Comparison of ENCODE assay signal across 8 mouse cellular contexts in the genomic region with DNA sequence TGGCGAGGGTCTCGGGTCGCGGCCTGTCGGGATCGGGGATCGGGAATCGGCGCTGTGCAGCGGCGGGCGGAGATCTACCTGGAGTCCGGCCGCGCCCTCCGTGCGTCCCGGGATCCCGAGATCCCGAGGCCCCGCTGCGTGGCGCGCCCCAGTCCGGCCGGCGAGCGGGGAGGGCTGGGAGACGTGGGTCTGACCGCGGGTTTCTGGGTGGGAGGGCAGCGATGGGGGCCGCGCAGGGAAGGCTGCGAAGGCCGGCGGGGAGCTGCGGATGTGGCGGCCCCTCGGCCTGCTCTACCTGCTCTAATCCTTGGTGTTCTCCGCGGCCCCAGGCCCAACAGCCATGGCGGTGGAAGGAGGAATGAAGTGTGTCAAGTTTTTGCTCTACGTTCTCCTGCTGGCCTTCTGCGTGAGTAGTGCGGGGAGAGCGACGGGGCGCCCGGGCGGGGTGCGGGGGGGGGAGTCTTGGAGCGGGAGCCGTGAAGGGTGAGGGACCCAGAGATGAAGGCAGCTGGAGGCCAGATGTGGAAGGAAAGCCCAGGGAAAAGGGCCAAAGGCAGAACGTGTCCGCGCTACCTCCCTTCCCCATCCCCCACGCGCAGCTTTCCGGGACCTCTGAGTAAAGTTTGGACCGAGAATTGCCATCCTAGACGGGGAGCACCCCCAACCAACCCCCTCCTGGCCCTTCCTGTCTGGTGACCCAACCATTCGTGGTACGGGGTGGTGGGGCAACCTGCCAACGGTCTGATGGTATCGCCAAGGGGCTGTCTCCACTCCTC. TPM values are rescaled to one million over a fixed set of nuclear protein-coding genes. Genes with fewer than 3 reads are reported as not detected.
A peak's percentile ranks its signal among the peaks of the same experiment; 100 is the strongest.
DNase-seq lines count a peak whose midpoint lies in the region; ATAC-seq lines count a peak whose summit lies in the region.

No protein-coding gene starts in this region.

- peaks cover 42% of the 10 kb centered on the region for H3K36me3 ChIP-seq in heart, embryonic 10.5 days
- peaks cover 36% of the 10 kb centered on the region for H3K36me3 ChIP-seq in kidney, embryonic 15.5 days
- peaks cover 10% of the 10 kb centered on the region for H3K36me3 ChIP-seq in lung, embryonic 16.5 days (ENCODE audit: control insufficient read depth, insufficient read depth, low read length)

- WGBS in heart, embryonic 10.5 days: 1% methylated on average over 65 of the region's 66 CpGs
- under 1% methylated on average over 58 of the region's 66 CpGs for WGBS in kidney, embryonic 15.5 days
- WGBS in lung, embryonic 16.5 days: 2% methylated on average over 49 of the region's 66 CpGs

- peak overlapping the region; percentile 90 for H3K4me3 ChIP-seq in heart, embryonic 10.5 days
- H3K4me3 ChIP-seq in kidney, embryonic 15.5 days (replicated peaks): peak overlapping the region; percentile 91
- H3K4me3 ChIP-seq in lung, embryonic 16.5 days (ENCODE audit: low read length): peak overlapping the region; percentile 91

- peak overlapping the region; percentile 93 for H3K9ac ChIP-seq in kidney, embryonic 15.5 days
- peak overlapping the region; percentile 95 for H3K9ac ChIP-seq in lung, embryonic 16.5 days (ENCODE audit: low read length)

- H3K9me3 ChIP-seq in heart, embryonic 10.5 days: no peaks in the 10 kb centered on the region
- no peaks in the 10 kb centered on the region for H3K9me3 ChIP-seq in kidney, embryonic 15.5 days (replicated peaks)
- no peaks in the 10 kb centered on the region for H3K9me3 ChIP-seq in lung, embryonic 16.5 days (ENCODE audit: control insufficient read depth, low read length)

- peaks cover 30% of the 10 kb centered on the region for H3K4me1 ChIP-seq in heart, embryonic 10.5 days
- peaks cover 36% of the 10 kb centered on the region for H3K4me1 ChIP-seq in kidney, embryonic 15.5 days
- peaks cover 17% of the 10 kb centered on the region; the same call in 1 of the 2 replicates for H3K4me1 ChIP-seq in lung, embryonic 16.5 days (replicated peaks; ENCODE audit: control insufficient read depth, insufficient read depth, low read length)

- peak; percentile 17 for ATAC-seq in common myeloid progenitor, adult 5-6 weeks (replicated peaks; ENCODE audit: low read depth, poor library complexity, severe bottlenecking)
- ATAC-seq in kidney, embryonic 15.5 days (replicated peaks; ENCODE audit: low FRiP score): peak; percentile 34
- ATAC-seq in lung, embryonic 16.5 days (ENCODE audit: low read depth): peak; percentile 49

- H3K27me3 ChIP-seq in heart, embryonic 10.5 days (ENCODE audit: insufficient read depth, poor library complexity, severe bottlenecking): 0 out of 2 replicates have a peak, but pooled peaks cover 5% of the 10 kb centered on the region
- no peaks in the 10 kb centered on the region for H3K27me3 ChIP-seq in kidney, embryonic 15.5 days
- H3K27me3 ChIP-seq in lung, embryonic 16.5 days (ENCODE audit: control insufficient read depth, insufficient read depth, low read depth, low read length): no peaks in the 10 kb centered on the region

- peak overlapping the region; percentile 96 for H3K27ac ChIP-seq in heart, embryonic 10.5 days
- peak overlapping the region; percentile 93 for H3K27ac ChIP-seq in kidney, embryonic 15.5 days
- peak overlapping the region; percentile 91 for H3K27ac ChIP-seq in lung, embryonic 16.5 days (ENCODE audit: low read length)

- peak overlapping the region; percentile 71 for H3K4me2 ChIP-seq in kidney, embryonic 15.5 days
- peak overlapping the region; percentile 84 for H3K4me2 ChIP-seq in lung, embryonic 16.5 days (ENCODE audit: low read depth, low read length)

- peak; percentile 55 for DNase-seq in ovary, adult 18-20 months (ENCODE audit: low spot score)
- DNase-seq in ovary, postnatal 10 days (ENCODE audit: low spot score): no peak
- peak; percentile 79 for DNase-seq in heart, embryonic 10.5 days (ENCODE audit: low spot score)
- DNase-seq in ovary, postnatal 14 days (ENCODE audit: low spot score): peak; percentile 61
- no peak for DNase-seq in c-Kit-positive CD71-positive TER-119-positive erythroid progenitor cells, embryonic 14.5 days (ENCODE audit: low spot score)

RNA-seq across cellular contexts. Expression of gene Cd63, which starts 9.5 kb away (rescaled TPM):
- total RNA-seq in common myeloid progenitor, adult 5-6 weeks (2017): 38.5 and 39.6 TPM in 2 replicates
- 313 and 322 TPM in 2 replicates for polyA plus RNA-seq in heart, embryonic 10.5 days (2016; fragmentation: Nextera tagmentation; extraction: Ambion mirVana)
- 671 and 731 TPM in 2 replicates for polyA plus RNA-seq in kidney, embryonic 15.5 days (2015; fragmentation: Nextera tagmentation; extraction: Ambion mirVana)
- polyA plus RNA-seq in lung, embryonic 16.5 days (2015; fragmentation: Nextera tagmentation; extraction: Ambion mirVana): 568 and 590 TPM in 2 replicates

RNA-seq across cellular contexts. Expression of gene Rdh5, which starts 12.4 kb away (rescaled TPM):
- total RNA-seq in common myeloid progenitor, adult 5-6 weeks (2017): 2.7 and 7.7 TPM in 2 replicates
- 8.8 and 9.9 TPM in 2 replicates for polyA plus RNA-seq in heart, embryonic 10.5 days (2016; fragmentation: Nextera tagmentation; extraction: Ambion mirVana)
- 15.3 and 18.8 TPM in 2 replicates for polyA plus RNA-seq in kidney, embryonic 15.5 days (2015; fragmentation: Nextera tagmentation; extraction: Ambion mirVana)
- 16.0 and 24.8 TPM in 2 replicates for polyA plus RNA-seq in lung, embryonic 16.5 days (2015; fragmentation: Nextera tagmentation; extraction: Ambion mirVana)

RNA-seq across cellular contexts. Expression of gene Bloc1s1, which starts 13.6 kb away (rescaled TPM):
- 95.3 and 109 TPM in 2 replicates for total RNA-seq in common myeloid progenitor, adult 5-6 weeks (2017)
- 182 and 194 TPM in 2 replicates for polyA plus RNA-seq in heart, embryonic 10.5 days (2016; fragmentation: Nextera tagmentation; extraction: Ambion mirVana)
- 220 and 231 TPM in 2 replicates for polyA plus RNA-seq in kidney, embryonic 15.5 days (2015; fragmentation: Nextera tagmentation; extraction: Ambion mirVana)
- polyA plus RNA-seq in lung, embryonic 16.5 days (2015; fragmentation: Nextera tagmentation; extraction: Ambion mirVana): 213 and 216 TPM in 2 replicates

RNA-seq across cellular contexts. Expression of gene Gdf11, which starts 18.7 kb away (rescaled TPM):
- total RNA-seq in common myeloid progenitor, adult 5-6 weeks (2017): 0.39 TPM in 1 of 2 replicates, not detected in the other
- 4.6 and 5.7 TPM in 2 replicates for polyA plus RNA-seq in heart, embryonic 10.5 days (2016; fragmentation: Nextera tagmentation; extraction: Ambion mirVana)
- polyA plus RNA-seq in kidney, embryonic 15.5 days (2015; fragmentation: Nextera tagmentation; extraction: Ambion mirVana): 7.2 and 8.7 TPM in 2 replicates
- polyA plus RNA-seq in lung, embryonic 16.5 days (2015; fragmentation: Nextera tagmentation; extraction: Ambion mirVana): 3.0 and 3.1 TPM in 2 replicates

RNA-seq across cellular contexts. Expression of gene Itga7, which starts 23.4 kb away (rescaled TPM):
- not detected in 2 replicates for total RNA-seq in common myeloid progenitor, adult 5-6 weeks (2017)
- polyA plus RNA-seq in heart, embryonic 10.5 days (2016; fragmentation: Nextera tagmentation; extraction: Ambion mirVana): 1.1 and 1.3 TPM in 2 replicates
- 3.6 and 4.2 TPM in 2 replicates for polyA plus RNA-seq in kidney, embryonic 15.5 days (2015; fragmentation: Nextera tagmentation; extraction: Ambion mirVana)
- polyA plus RNA-seq in lung, embryonic 16.5 days (2015; fragmentation: Nextera tagmentation; extraction: Ambion mirVana): 8.5 and 12.2 TPM in 2 replicates

Comparison
In these comparisons a context has a peak if more than half of its experiments do, and no peak if none do; other contexts are left out.
1. DNase-seq: peak in ovary, adult 18-20 months (single experiment), heart, embryonic 10.5 days (single experiment) and ovary, postnatal 14 days (single experiment); none in ovary, postnatal 10 days (single experiment) and c-Kit-positive CD71-positive TER-119-positive erythroid progenitor cells, embryonic 14.5 days (single experiment).
2. Peak in every context shown above with its lines, with median percentiles within 50 percentile points of each other: ATAC-seq, H3K27ac ChIP-seq and H3K4me3 ChIP-seq.